Comparison of ENCODE assay signal across 31 mouse cellular contexts in the genomic region with DNA sequence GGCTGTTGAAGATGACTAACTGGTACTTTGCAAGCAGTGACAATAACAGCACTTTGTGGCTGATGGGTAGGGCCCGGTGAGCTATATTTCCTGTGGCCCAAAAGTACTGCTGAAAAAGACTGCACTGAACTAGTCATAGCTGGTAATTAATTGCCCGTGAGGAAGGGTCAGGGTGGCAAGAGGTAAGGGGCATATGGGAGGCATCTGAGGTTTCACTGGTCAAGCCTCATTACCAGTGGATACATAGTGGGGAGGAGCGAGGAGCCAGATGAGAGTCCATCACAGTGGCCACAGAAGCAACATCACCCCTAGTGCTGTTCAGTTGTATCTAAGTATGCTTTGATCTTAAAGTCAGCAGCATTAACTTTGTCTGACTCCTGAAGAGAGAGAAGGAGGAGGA. TPM values are rescaled to one million over a fixed set of nuclear protein-coding genes. Genes with fewer than 3 reads are reported as not detected.
"Had no signal": no experiment of that assay in that cellular context is flagged by ENCODE, and none has a peak within 500 bp of the region (broad histone marks: within the 10 kb centered on the region; RNA-seq: fewer than 3 reads in every experiment).

No protein-coding gene starts in this region.

- H3K9me3 ChIP-seq: heart, embryonic 13.5 days; heart, embryonic 15.5 days; hindbrain, embryonic 13.5 days; hindbrain, embryonic 15.5 days; limb, embryonic 13.5 days; limb, embryonic 15.5 days; liver, embryonic 12.5 days had no signal

- H3K36me3 ChIP-seq: heart, embryonic 13.5 days; heart, embryonic 15.5 days; hindbrain, embryonic 13.5 days; hindbrain, embryonic 15.5 days; limb, embryonic 13.5 days; limb, embryonic 15.5 days; liver, embryonic 12.5 days had no signal

- DNase-seq: gastrocnemius, postnatal 14 days; gastrocnemius, postnatal 36 days; heart, adult 11 months; heart, adult 2 months; heart, postnatal 14 days; heart, postnatal 36 days; kidney, adult 11 months; kidney, adult 8-10 months; kidney, postnatal 10 days; layer of hippocampus, adult 9-11 months; layer of hippocampus, postnatal 36 days; left cerebral cortex, postnatal 4 days had no signal

- H3K9ac ChIP-seq: heart, embryonic 13.5 days; heart, embryonic 15.5 days; hindbrain, embryonic 13.5 days; hindbrain, embryonic 15.5 days; limb, embryonic 13.5 days; limb, embryonic 15.5 days; liver, embryonic 12.5 days; liver, embryonic 14.5 days had no signal

- H3K4me2 ChIP-seq: heart, embryonic 11.5 days; heart, embryonic 13.5 days; heart, embryonic 15.5 days; hindbrain, embryonic 13.5 days; hindbrain, embryonic 15.5 days; limb, embryonic 13.5 days; limb, embryonic 15.5 days; liver, embryonic 12.5 days had no signal

- H3K27me3 ChIP-seq: heart, embryonic 15.5 days; hindbrain, embryonic 13.5 days; hindbrain, embryonic 15.5 days; limb, embryonic 13.5 days; limb, embryonic 15.5 days had no signal

- ATAC-seq: hindbrain, postnatal 0 days; intestine, embryonic 16.5 days; liver, embryonic 12.5 days had no signal

- H3K4me1 ChIP-seq: liver, embryonic 12.5 days had no signal

- H3K4me3 ChIP-seq: heart, adult 2 months; heart, embryonic 13.5 days; heart, embryonic 15.5 days; hindbrain, embryonic 13.5 days; hindbrain, embryonic 15.5 days; limb, embryonic 13.5 days; limb, embryonic 15.5 days; liver, embryonic 12.5 days had no signal

- H3K27ac ChIP-seq: heart, adult 2 months; heart, embryonic 13.5 days; heart, embryonic 15.5 days; hindbrain, embryonic 13.5 days; hindbrain, embryonic 15.5 days; hindbrain, postnatal 0 days; limb, embryonic 13.5 days; limb, embryonic 15.5 days; liver, embryonic 12.5 days; liver, embryonic 14.5 days had no signal

RNA-seq across cellular contexts. Expression of a gene that starts 42.5 kb away (rescaled TPM):
- polyA plus RNA-seq: gonadal fat pad, adult 2 months; heart, adult 2 months; heart, embryonic 11.5 days; heart, embryonic 13.5 days; heart, embryonic 15.5 days; heart, postnatal 0 days; hindbrain, embryonic 11.5 days; hindbrain, embryonic 13.5 days; hindbrain, embryonic 15.5 days; hindbrain, postnatal 0 days; intestine, embryonic 14.5 days; intestine, embryonic 16.5 days; large intestine, adult 2 months; limb, embryonic 11.5 days; limb, embryonic 13.5 days; limb, embryonic 15.5 days; liver, adult 2 months; liver, embryonic 12.5 days; liver, embryonic 14.5 days; liver, embryonic 16.5 days had no signal
